Mouse (Mus musculus): ENCODE data around the gene Zgrf1. TPM values are rescaled to one million over a fixed set of nuclear protein-coding genes. Genes with fewer than 3 reads are reported as not detected.

Zgrf1 gene
- polyA plus RNA-seq, 2 experiments from 2014 or later = 3.8 to 4.8 TPM

DNA sequence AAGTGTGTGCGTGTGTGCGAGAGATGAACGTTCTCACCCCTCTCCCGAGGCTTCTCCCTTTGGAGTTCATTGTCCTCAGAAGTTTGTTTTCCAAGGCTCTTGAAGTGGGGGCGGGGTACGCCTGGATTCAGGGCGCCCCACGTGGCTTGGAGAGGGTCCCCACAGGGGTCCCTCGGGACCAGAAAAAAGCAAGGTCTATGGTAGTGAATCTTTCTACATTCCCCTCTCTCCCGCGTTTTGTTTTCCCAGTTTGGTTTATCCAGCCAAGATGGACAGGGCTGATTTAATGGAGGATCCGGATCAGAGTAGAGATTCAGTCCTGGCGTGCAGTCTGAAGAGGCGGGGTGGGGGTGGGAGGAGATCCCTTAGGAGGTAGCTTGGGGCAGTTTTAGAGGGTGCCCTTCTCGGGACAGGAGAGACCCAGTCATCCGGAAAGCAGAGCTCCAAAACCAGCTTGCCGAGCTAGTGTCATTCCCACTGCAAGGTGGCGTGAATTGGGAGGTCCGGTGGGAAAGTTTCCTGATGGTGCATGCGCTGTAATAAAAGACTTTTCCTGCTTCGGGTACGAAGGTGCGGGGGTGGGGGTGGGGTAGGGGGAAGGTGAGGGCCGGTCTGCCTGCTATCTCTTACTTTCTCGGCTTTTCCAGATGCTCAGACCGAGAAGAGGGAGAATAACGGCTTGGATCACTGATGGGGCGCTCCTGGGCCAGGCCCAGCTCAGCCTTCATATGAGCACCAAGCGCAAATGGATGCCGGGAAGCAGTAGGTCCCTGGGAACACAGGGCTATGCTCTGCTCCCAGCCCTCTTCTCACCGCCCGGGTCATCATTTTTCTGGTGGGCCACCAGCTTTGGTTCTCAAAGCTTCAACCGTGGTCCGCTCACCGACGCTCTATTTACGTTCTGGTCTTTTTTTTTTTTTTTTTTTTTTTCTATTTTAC is 87.7 kb downstream of the Zgrf1 start:
- no peak for ATAC-seq

- no peak for ATAC-seq
Measured at GRCm38 (mm10) chr3:127642211-127642610, 88.9 kb downstream of the Zgrf1 start.

GRCm38 (mm10) chr3:127646156-127646825 is 93.0 kb downstream of the Zgrf1 start:
- no peak for ATAC-seq

GRCm38 (mm10) chr3:127651742-127652653 is 98.7 kb downstream of the Zgrf1 start:
- ATAC-seq = no peak

GRCm38 (mm10) chr3:127660712-127661111 is 107.4 kb downstream of the Zgrf1 start:
- no peak for ATAC-seq

DNA sequence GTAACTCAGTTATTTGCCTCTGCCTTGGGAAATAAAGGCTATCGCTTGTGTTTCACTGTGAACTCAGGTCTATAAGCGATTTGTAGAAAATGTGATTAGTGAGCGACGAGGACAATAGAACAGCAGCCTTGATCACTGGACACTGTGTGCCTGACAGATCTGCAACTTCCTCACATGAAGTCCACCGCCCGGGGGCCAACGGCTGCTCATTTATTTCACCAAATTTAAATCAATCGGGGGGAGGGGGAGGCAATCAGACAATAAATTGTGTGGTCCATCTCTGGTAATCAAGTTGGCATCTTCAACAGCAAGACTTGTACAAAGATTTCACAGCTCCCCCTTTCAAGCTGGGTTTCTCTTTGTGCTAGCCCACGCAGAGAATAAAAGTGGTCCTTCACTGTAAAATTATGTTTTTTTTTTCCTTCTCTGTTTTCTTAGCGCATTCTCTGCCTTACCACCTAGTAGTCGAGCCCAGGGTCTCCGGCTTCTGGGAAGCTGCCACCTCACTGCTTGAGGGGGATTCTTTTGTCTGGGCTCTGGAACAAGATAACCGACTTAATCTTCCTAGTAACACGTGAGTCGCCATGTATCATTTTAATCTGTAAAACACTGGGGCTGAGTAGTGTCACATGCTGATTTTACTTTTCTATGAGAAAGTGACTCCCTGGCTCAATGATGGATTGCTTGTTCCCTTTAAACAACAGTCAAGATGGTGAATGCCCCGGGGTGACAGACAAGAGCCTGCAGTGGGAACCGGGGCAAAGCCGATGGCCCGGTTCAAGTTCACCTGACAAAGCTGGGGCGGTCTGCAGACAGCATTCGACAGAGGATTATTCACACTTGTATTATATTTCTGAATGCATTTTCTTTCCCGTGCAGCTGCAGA is 108.6 kb downstream of the Zgrf1 start:
- no peak for ATAC-seq

Other genes starting within 250 kb of the Zgrf1 start
- under 1 TPM in 1 of 2 experiments, not detected in 1; 0.50 TPM for gene Ank2, start 54.1 kb upstream of the Zgrf1 start, polyA plus RNA-seq (2017; shearing (Covaris generic))
- gene Larp7, start 140 bp upstream of the Zgrf1 start, polyA plus RNA-seq (2017; shearing (Covaris generic)) = 10 to 100 TPM; 63.3 to 82.0 TPM
- gene Neurog2, start 79.6 kb downstream of the Zgrf1 start, polyA plus RNA-seq (2017; shearing (Covaris generic)) = not detected
- under 1 TPM; 0.19 to 0.51 TPM for gene Alpk1, start 227.0 kb downstream of the Zgrf1 start, polyA plus RNA-seq (2017; shearing (Covaris generic))
- gene Tifa, start 236.3 kb downstream of the Zgrf1 start, polyA plus RNA-seq (2017; shearing (Covaris generic)) = under 1 TPM in 1 of 2 experiments, not detected in 1; 0.42 TPM